Mouse (Mus musculus): Measurements from ENCODE around the gene Nrros.

- TF ChIP-seq CTCF (conservative IDR thresholded peaks at IDR 0.05; ENCODE audit: low read length) (no peak), NANOG (IDR thresholded peaks at IDR 0.05; ENCODE audit: borderline replicate concordance, low read length) (no peak), POU5F1 (IDR thresholded peaks at IDR 0.05; ENCODE audit: borderline replicate concordance, low read length) (no peak)
Measured at GRCm38 (mm10) chr16:32130190-32130826, 35.1 kb downstream of the Nrros start.
